Mouse (Mus musculus) E14TG2a.4 (cell line): ENCODE measurements around the gene 4930503B20Rik.

ENCODE experiments used
- H3K27me3 ChIP-seq: 2 replicates; pipeline ENCODE4 v1.6.1; 2014; ENCODE audit warnings: low read length, control low read depth; ENCODE audit not compliant: insufficient read depth
- H3K36me3 ChIP-seq: 2 replicates; pipeline ENCODE4 v1.6.1; 2014; ENCODE audit warnings: low read length, control low read depth; ENCODE audit not compliant: insufficient read depth
- H3K4me1 ChIP-seq: replicated peaks from 2 replicates; pipeline ENCODE4 v1.6.1; 2014; ENCODE audit warnings: low read depth, low read length, control low read depth
- H3K4me3 ChIP-seq: replicated peaks from 2 replicates; pipeline ENCODE4 v1.5.1; 2014; ENCODE audit warnings: mild to moderate bottlenecking, low read length
- H3K9me3 ChIP-seq: 2 replicates; pipeline ENCODE4 v1.6.1; 2014; ENCODE audit warnings: low read length, control low read depth
- CTCF ChIP-seq: conservative IDR thresholded peaks from 2 replicates; pipeline ENCODE4 v1.5.1; 2014; ENCODE audit warnings: low read length
- NANOG ChIP-seq: IDR thresholded peaks from 2 replicates; pipeline ENCODE4 v1.6.1; 2014; ENCODE audit warnings: borderline replicate concordance, low read length, mixed read lengths
- POU5F1 ChIP-seq: IDR thresholded peaks from 2 replicates; pipeline ENCODE4 v1.6.1; 2014; ENCODE audit warnings: low read length, borderline replicate concordance

The 4930503B20Rik gene

GRCm38 (mm10) chr3:146651217-146651616 lies at the start of gene 4930503B20Rik:
Gene 4930503B20Rik, minus strand, starts transcription at chr3:146651317.
- H3K9me3 ChIP-seq: no peaks in the 10 kb centered on the region
- no peak within 1 kb of the TSS for H3K4me3 ChIP-seq
- H3K4me1 ChIP-seq: peaks cover 12% of the 10 kb centered on the region
- no peaks in the 10 kb centered on the region for H3K36me3 ChIP-seq
- peaks cover 4% of the 10 kb centered on the region; the same call in 1 of the 2 replicates for H3K27me3 ChIP-seq
- TF ChIP-seq NANOG: no peak
- TF ChIP-seq POU5F1: no peak
- TF ChIP-seq CTCF: no peak

- TF ChIP-seq POU5F1 (no peak), CTCF (no peak)
- Histone ChIP-seq H3K4me3 (no peak overlapping the region), H3K9me3 (no peaks in the 10 kb centered on the region), H3K36me3 (no peaks in the 10 kb centered on the region), H3K27me3 (no peaks in the 10 kb centered on the region), H3K4me1 (peaks cover 7% of the 10 kb centered on the region; the same call in 1 of the 2 replicates)
These were observed 48.9 kb upstream of the 4930503B20Rik start for GRCm38 (mm10) chr3:146700051-146700450.

DNA sequence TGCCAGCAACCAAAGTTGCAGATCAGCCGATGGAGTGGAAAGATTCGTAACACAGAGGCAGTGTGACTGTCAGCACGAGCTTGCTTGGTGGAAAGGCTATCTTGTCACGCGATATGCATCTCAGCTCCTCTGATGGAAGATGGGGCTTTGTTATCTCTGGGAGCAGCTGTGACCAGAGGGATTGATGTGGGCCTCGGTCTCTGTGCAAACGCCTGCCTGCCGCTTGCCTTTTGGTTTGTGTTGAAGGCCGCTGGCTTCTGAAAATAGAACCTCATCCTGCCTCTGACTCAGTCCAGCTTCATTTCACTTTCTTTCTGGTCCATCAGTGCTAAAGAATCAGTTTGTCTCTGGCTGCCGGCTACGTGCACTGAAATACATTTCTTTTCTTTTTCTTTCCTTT lies 47.9 kb upstream of the 4930503B20Rik start:
- no peaks in the 10 kb centered on the region for H3K9me3 ChIP-seq
- H3K36me3 ChIP-seq: no peaks in the 10 kb centered on the region
- H3K4me3 ChIP-seq: no peak overlapping the region
- TF ChIP-seq CTCF (no peak), POU5F1 (no peak), NANOG (no peak)
- peaks cover 7% of the 10 kb centered on the region; the same call in 1 of the 2 replicates for H3K4me1 ChIP-seq
- H3K27me3 ChIP-seq: no peaks in the 10 kb centered on the region

DNA sequence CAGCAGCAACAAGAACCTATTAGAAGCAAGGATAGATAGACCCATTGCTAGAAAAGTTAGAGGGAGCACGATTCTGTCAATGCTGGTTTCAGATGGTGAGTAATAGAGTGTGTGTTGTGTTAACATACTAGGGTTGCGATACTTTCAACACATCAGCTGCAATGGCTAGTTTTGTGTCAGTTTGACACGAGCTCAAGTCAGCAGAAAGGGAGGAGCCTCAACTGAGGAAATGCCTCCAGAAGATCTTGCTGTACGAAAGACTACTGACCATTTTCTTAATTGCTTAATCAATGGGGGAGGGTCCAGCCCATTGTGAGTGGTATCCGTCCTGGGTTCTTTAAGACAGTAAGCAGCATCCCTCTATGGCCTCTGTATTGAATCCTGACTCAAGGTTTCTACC lies 41.4 kb upstream of the 4930503B20Rik start:
- no peaks in the 10 kb centered on the region for H3K36me3 ChIP-seq
- TF ChIP-seq POU5F1 (no peak), CTCF (no peak), NANOG (no peak)
- no peak overlapping the region for H3K4me3 ChIP-seq
- H3K4me1 ChIP-seq: peaks cover 20% of the 10 kb centered on the region
- peaks cover 4% of the 10 kb centered on the region for H3K27me3 ChIP-seq
- no peaks in the 10 kb centered on the region for H3K9me3 ChIP-seq

DNA sequence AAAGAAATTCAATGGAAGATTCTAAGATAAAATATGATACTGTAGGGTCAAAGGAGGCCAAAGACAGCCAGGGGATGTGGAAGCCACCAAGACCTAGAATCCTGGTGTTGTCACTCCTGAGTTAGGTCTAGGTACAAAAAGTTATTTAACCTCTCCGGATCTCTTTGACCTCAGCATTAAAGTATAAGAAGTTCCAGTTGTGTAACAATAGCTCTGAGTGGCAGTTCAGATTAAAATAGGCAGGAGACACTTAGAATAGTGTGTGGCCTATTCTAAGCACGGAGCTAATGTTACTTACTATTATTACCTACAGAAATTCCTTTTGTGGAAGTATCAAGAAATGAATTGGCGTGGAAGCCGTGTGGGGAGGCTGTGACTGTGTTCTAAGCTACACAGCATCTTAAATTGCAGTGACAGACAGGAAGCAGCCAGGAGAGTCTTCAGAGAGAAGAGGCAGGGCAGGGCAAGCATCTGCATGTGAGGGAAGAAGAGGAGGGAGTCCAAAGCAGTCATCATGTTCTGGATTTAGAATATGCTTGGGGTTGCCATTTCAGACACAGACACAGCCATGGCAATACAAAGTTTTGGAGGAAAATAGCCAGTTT lies 36.1 kb upstream of the 4930503B20Rik start:
- H3K9me3 ChIP-seq: no peaks in the 10 kb centered on the region
- H3K4me1 ChIP-seq: peaks cover 11% of the 10 kb centered on the region
- H3K36me3 ChIP-seq: no peaks in the 10 kb centered on the region
- H3K27me3 ChIP-seq: peaks cover 46% of the 10 kb centered on the region
- TF ChIP-seq NANOG: no peak
- TF ChIP-seq POU5F1: no peak
- TF ChIP-seq CTCF: no peak
- no peak overlapping the region for H3K4me3 ChIP-seq

- no peak overlapping the region for H3K4me3 ChIP-seq
- H3K36me3 ChIP-seq: no peaks in the 10 kb centered on the region
- H3K9me3 ChIP-seq: no peaks in the 10 kb centered on the region
- H3K27me3 ChIP-seq: peaks cover 48% of the 10 kb centered on the region
- TF ChIP-seq CTCF (no peak), POU5F1 (no peak), NANOG (no peak)
- peaks cover 11% of the 10 kb centered on the region for H3K4me1 ChIP-seq
These were observed 35.3 kb upstream of the 4930503B20Rik start for GRCm38 (mm10) chr3:146686428-146686827.

GRCm38 (mm10) chr3:146684811-146685675 lies 33.9 kb upstream of the 4930503B20Rik start, which contains the start of gene Samd13:
Gene Samd13, minus strand, starts transcription at chr3:146685592.
- no peaks in the 10 kb centered on the region for H3K36me3 ChIP-seq

GRCm38 (mm10) chr3:146683095-146683494 lies 32.0 kb upstream of the 4930503B20Rik start:
- H3K36me3 ChIP-seq: no peaks in the 10 kb centered on the region
- H3K9me3 ChIP-seq: no peaks in the 10 kb centered on the region
- no peak overlapping the region for H3K4me3 ChIP-seq
- TF ChIP-seq NANOG: no peak
- no peak for TF ChIP-seq POU5F1
- TF ChIP-seq CTCF: no peak
- H3K27me3 ChIP-seq: peaks cover 53% of the 10 kb centered on the region
- H3K4me1 ChIP-seq: peaks cover 10% of the 10 kb centered on the region

More at GRCm38 (mm10) chr3:146684811-146685675, 33.9 kb upstream of the 4930503B20Rik start, which contains the start of gene Samd13:
- Histone ChIP-seq H3K27me3 (peaks cover 54% of the 10 kb centered on the region), H3K9me3 (no peaks in the 10 kb centered on the region), H3K4me1 (peaks cover 11% of the 10 kb centered on the region), H3K4me3 (peak within 1 kb of the TSS; percentile 78)
- TF ChIP-seq POU5F1 (no peak), NANOG (no peak), CTCF (no peak)
